Mouse (Mus musculus) E14TG2a.4 (cell line): ENCODE measurements at regions not wholly inside any gene's neighbourhood (a gene's known extent, or its start where the extent isn't known, plus 50 kb on each side); places are given as distances from the start of the nearest gene placed in this dataset.

Experiments
- CTCF ChIP-seq: conservative IDR thresholded peaks from 2 replicates; pipeline ENCODE4 v1.5.1; 2014; ENCODE audit warnings: low read length
- NANOG ChIP-seq: IDR thresholded peaks from 2 replicates; pipeline ENCODE4 v1.6.1; 2014; ENCODE audit warnings: borderline replicate concordance, low read length, mixed read lengths
- POU5F1 ChIP-seq: IDR thresholded peaks from 2 replicates; pipeline ENCODE4 v1.6.1; 2014; ENCODE audit warnings: low read length, borderline replicate concordance

DNA sequence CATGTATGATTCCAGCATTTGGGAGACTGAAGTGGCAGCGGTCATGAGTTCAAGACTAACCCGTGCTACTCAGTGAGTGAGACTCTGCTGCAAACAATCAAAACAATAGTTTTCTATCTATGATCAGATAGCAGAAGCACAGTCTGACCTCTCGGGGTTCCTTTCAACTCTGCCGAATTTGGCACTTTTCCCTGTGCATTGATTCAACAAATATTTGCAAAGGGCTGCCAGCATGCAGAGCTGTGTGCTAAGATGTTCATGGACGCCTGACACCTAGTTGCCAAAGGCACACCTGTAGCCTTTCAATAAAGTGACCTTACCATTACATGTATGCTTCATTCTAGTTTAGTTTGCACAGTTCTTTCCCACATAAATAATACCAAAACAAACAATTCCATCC, 118.7 kb upstream of the Tsc22d2 start:
- TF ChIP-seq CTCF (no peak), POU5F1 (no peak), NANOG (no peak)
